Mouse (Mus musculus): ENCODE measurements at regions not wholly inside any gene's neighbourhood (a gene's known extent, or its start where the extent isn't known, plus 50 kb on each side); places are given as distances from the start of the nearest gene placed in this dataset.

DNA sequence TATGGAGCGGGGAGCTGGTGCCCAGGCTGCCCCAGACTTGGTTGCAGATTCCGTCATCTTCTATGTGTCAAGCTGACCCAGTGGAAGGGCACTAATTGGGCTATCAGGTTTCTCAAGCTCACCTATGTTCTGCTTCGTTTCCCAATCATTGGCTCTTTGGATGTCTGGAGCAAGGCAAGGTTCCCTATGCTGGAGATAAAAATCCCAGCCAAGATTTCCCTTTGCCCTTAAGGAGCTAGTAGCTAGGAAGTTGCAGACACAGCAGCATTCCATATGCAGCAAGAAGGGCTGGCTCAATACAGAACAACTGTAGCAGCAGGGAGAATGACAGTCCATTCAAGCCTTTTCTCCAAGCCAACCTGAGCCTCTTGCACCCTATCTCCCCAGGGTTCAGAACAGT is 159.2 kb upstream of the Zfp706 start:
- Histone ChIP-seq H3K27ac (ENCODE audit: low read depth, low read length) (no peak overlapping the region), H3K9me3 (ENCODE audit: control insufficient read depth, low read length) (no peaks in the 10 kb centered on the region)

DNA sequence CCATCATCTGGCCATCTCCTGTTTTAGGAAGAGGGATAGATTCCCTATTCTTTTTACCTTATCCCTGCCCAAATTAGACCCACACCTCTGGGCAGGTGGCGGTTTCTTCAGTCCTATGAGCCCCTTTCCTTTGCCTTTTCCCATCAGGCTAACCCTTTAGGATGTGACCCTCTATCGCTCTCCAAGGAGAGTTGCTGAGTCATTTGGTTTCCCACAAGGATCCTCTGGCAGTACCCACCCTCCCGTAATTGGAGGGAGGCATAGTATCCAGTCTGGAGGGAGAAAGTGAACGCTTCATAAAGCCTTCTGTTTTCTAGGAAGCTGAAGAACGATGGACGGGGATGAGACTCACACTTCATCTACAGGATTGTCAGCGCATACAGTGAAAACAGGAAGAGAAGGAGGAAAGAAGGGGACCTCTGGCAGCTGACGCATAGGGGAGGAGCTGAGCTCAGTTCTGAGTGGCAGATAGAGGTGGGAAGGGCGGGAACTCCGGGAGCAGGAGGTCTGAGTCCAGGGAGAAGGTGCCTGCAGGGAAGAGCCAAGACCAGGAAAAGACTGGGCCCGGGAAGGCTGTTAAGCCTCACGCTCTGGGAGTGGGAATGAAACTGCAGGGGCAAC is 158.4 kb upstream of the Zfp706 start:
- Histone ChIP-seq H3K9me3 (ENCODE audit: control insufficient read depth, low read length) (no peaks in the 10 kb centered on the region), H3K4me3 (ENCODE audit: low read depth, low read length) (no peak overlapping the region), H3K4me1 (replicated peaks; ENCODE audit: control insufficient read depth, insufficient read depth, low read length) (no peaks in the 10 kb centered on the region), H3K36me3 (ENCODE audit: control insufficient read depth, insufficient read depth, low read length) (no peaks in the 10 kb centered on the region), H3K27ac (ENCODE audit: low read depth, low read length) (no peak overlapping the region), H3K9ac (ENCODE audit: low read depth, low read length) (no peak overlapping the region), H3K27me3 (replicated peaks; ENCODE audit: control insufficient read depth, insufficient read depth, low read length) (no peaks in the 10 kb centered on the region), H3K4me2 (peak overlapping the region; percentile 28)
- WGBS: 10% methylated on average over 12 of the region's 12 CpGs
- DNase-seq (ENCODE audit: low spot score): no peak
- ATAC-seq (replicated peaks; ENCODE audit: low FRiP score): no peak

More for the DNA sequence above, 159.2 kb upstream of the Zfp706 start:
- DNase-seq (ENCODE audit: low spot score) (no peak), ATAC-seq (replicated peaks; ENCODE audit: low FRiP score) (no peak)
- Histone ChIP-seq H3K27me3 (replicated peaks; ENCODE audit: control insufficient read depth, insufficient read depth, low read length) (no peaks in the 10 kb centered on the region), H3K36me3 (ENCODE audit: control insufficient read depth, insufficient read depth, low read length) (no peaks in the 10 kb centered on the region), H3K9ac (ENCODE audit: low read depth, low read length) (no peak overlapping the region), H3K4me3 (ENCODE audit: low read depth, low read length) (no peak overlapping the region), H3K4me1 (replicated peaks; ENCODE audit: control insufficient read depth, insufficient read depth, low read length) (no peaks in the 10 kb centered on the region), H3K4me2 (no peak overlapping the region)
- 72% methylated on average over 3 of the region's 3 CpGs for WGBS

DNA sequence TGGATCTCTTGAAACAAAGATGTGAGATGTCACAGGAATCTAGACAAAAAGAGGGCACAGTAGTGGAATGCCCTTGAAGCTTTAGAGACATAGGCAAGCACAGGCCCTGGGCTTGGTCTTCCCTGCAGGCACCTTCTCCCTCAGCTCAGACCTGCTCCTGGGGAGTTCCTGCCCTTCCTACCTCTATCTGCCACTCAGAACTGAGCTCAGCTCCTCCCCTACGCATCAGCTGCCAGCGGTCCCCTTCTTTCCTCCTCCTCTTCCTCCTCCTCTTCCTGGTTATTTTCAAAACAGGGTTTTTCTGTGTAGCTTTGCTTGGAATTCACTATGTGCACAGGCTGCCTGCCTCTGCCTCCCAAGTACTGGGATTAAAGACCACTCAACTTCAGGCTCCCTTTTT is 157.6 kb upstream of the Zfp706 start:
- no peaks in the 10 kb centered on the region for H3K4me1 ChIP-seq (replicated peaks; ENCODE audit: control insufficient read depth, insufficient read depth, low read length)

DNA sequence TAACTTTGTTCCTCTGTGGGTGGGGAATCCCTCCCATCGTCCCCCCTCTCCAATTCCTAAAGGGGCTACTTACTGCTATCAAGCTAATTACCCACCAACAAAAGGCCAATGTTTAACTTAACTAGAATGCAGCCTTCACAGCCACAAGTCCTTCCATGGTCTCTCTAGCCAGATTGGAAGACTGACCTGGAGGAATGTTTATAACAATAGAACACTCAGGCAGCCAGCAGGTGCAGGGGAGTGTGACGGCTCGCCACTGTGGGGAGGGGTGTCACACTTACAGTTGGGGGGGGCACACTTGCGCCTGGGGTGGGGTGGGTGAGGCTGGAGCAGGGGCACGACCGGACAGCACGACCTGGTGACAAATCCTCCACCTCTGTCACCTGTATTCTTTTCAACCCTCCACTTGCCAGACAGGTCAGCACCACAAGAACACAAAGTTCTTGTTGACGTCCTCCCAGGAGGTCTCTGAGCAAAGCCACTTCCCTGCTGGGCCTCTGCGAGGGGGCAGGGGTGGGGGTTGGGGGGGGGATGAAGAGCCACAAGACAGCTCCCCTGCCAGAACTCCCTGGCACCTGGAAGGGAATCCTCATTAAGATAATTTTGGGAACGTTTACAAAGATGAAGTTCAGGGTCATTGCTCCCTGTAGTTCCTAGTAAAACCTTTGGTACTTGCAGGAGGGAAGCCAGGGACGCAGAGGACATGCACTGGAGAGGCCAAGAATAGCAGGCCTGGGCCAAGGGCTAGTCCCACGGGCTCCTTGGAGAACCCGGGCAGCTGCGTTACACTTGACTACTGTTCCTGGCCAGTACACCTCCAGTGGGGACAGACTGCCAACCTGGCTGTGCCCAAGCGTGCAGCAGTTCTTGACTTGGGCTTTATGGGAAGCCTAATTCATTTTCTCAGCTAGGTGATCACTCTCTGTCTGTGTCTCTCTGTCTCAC is 156.9 kb upstream of the Zfp706 start:
- Histone ChIP-seq H3K27me3 (replicated peaks; ENCODE audit: control insufficient read depth, insufficient read depth, low read length) (no peaks in the 10 kb centered on the region), H3K4me3 (ENCODE audit: low read depth, low read length) (no peak overlapping the region), H3K9me3 (ENCODE audit: control insufficient read depth, low read length) (no peaks in the 10 kb centered on the region), H3K4me1 (replicated peaks; ENCODE audit: control insufficient read depth, insufficient read depth, low read length) (no peaks in the 10 kb centered on the region), H3K4me2 (no peak overlapping the region), H3K27ac (ENCODE audit: low read depth, low read length) (no peak overlapping the region), H3K9ac (ENCODE audit: low read depth, low read length) (no peak overlapping the region), H3K36me3 (ENCODE audit: control insufficient read depth, insufficient read depth, low read length) (no peaks in the 10 kb centered on the region)
- DNase-seq (ENCODE audit: low spot score): no peak
- no peak for ATAC-seq (replicated peaks; ENCODE audit: low FRiP score)
- WGBS: 47% methylated on average over 15 of the region's 15 CpGs

More for the DNA sequence above, 157.6 kb upstream of the Zfp706 start:
- Histone ChIP-seq H3K4me2 (no peak overlapping the region), H3K36me3 (ENCODE audit: control insufficient read depth, insufficient read depth, low read length) (no peaks in the 10 kb centered on the region), H3K9me3 (ENCODE audit: control insufficient read depth, low read length) (no peaks in the 10 kb centered on the region), H3K27me3 (replicated peaks; ENCODE audit: control insufficient read depth, insufficient read depth, low read length) (no peaks in the 10 kb centered on the region), H3K27ac (ENCODE audit: low read depth, low read length) (no peak overlapping the region), H3K9ac (ENCODE audit: low read depth, low read length) (no peak overlapping the region), H3K4me3 (ENCODE audit: low read depth, low read length) (no peak overlapping the region)
- 33% methylated on average over 2 of the region's 2 CpGs for WGBS
- ATAC-seq (replicated peaks; ENCODE audit: low FRiP score) (no peak), DNase-seq (ENCODE audit: low spot score) (no peak)

DNA sequence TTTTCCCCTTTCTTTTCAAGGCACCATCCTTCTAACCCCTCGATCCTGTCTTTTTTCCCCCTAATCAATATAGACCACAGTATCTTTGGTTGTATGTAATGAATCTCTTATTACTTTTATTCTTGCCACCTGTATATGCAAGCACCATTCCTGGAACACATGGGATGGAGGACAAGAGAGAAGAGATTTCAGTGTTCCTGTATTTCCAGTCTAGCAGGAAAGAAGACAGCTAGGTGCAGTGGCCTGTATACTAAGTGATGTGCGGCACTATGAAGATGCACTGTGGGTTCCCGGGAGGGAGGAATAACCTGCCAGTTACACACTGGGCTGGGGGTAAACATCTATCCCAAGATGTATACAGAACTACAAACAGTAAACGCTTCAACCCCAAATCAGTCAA is 152.4 kb upstream of the Zfp706 start:
- H3K4me2 ChIP-seq: no peak overlapping the region
- H3K4me1 ChIP-seq (replicated peaks; ENCODE audit: control insufficient read depth, insufficient read depth, low read length): no peaks in the 10 kb centered on the region
- H3K27me3 ChIP-seq (replicated peaks; ENCODE audit: control insufficient read depth, insufficient read depth, low read length): no peaks in the 10 kb centered on the region
- DNase-seq (ENCODE audit: low spot score) (no peak), ATAC-seq (replicated peaks; ENCODE audit: low FRiP score) (no peak)
- H3K9me3 ChIP-seq (ENCODE audit: control insufficient read depth, low read length): no peaks in the 10 kb centered on the region
- no peaks in the 10 kb centered on the region for H3K36me3 ChIP-seq (ENCODE audit: control insufficient read depth, insufficient read depth, low read length)
- H3K27ac ChIP-seq (ENCODE audit: low read depth, low read length): no peak overlapping the region
- no peak overlapping the region for H3K4me3 ChIP-seq (ENCODE audit: low read depth, low read length)
- 65% methylated on average over 4 of the region's 4 CpGs for WGBS
- no peak overlapping the region for H3K9ac ChIP-seq (ENCODE audit: low read depth, low read length)

DNA sequence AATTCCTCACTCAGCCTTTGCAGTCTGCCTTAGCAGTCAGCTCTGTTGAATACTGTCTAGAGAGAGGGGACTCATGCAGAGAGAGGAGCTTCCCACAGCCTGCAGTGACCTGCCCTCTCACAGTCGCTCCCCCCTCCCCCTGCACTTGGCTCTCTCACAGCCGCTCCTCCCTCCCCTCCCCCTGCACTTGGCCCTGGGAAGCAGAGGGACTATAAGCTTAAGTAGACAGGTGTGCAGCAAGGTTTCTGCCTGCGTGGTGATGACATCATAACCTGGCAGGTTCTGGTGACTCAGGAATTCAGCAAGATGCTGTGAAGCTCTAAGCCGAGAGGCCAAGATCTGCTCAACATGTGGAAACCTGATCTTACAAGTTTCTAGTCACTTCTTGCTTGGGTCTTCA is 151.8 kb upstream of the Zfp706 start:
- ATAC-seq (replicated peaks; ENCODE audit: low FRiP score): no peak
- no peak for DNase-seq (ENCODE audit: low spot score)
- WGBS: 5% methylated on average over 4 of the region's 4 CpGs
- H3K36me3 ChIP-seq (ENCODE audit: control insufficient read depth, insufficient read depth, low read length): no peaks in the 10 kb centered on the region
- H3K4me2 ChIP-seq: no peak overlapping the region
- H3K9ac ChIP-seq (ENCODE audit: low read depth, low read length): no peak overlapping the region
- no peaks in the 10 kb centered on the region for H3K4me1 ChIP-seq (replicated peaks; ENCODE audit: control insufficient read depth, insufficient read depth, low read length)
- H3K9me3 ChIP-seq (ENCODE audit: control insufficient read depth, low read length): no peaks in the 10 kb centered on the region
- H3K4me3 ChIP-seq (ENCODE audit: low read depth, low read length): no peak overlapping the region
- no peak overlapping the region for H3K27ac ChIP-seq (ENCODE audit: low read depth, low read length)
- no peaks in the 10 kb centered on the region for H3K27me3 ChIP-seq (replicated peaks; ENCODE audit: control insufficient read depth, insufficient read depth, low read length)

DNA sequence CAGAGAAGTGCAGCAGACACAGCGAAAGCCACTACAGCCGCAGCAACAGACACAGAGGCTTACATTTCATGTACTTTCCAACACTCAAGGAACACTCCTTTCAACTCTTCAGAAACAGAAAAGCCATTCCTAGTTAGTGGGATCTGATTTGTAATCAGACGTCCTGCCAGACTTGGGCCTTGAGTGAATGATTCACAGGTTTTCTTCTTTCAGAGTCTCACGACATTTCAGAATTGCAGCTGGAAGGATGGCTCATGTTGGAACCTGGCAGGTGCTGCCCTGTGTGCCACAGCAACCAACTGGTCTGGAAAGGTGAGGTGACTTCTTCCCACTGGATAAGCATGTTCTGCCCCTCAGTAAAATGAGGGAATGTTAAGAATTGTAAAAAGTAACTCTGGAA is 149.8 kb upstream of the Zfp706 start:
- WGBS: 49% methylated on average over 4 of the region's 4 CpGs
- H3K9me3 ChIP-seq (ENCODE audit: control insufficient read depth, low read length): no peaks in the 10 kb centered on the region
- H3K4me1 ChIP-seq (replicated peaks; ENCODE audit: control insufficient read depth, insufficient read depth, low read length): no peaks in the 10 kb centered on the region
- DNase-seq (ENCODE audit: low spot score): no peak
- ATAC-seq (replicated peaks; ENCODE audit: low FRiP score): no peak
- no peaks in the 10 kb centered on the region for H3K36me3 ChIP-seq (ENCODE audit: control insufficient read depth, insufficient read depth, low read length)
- no peak overlapping the region for H3K9ac ChIP-seq (ENCODE audit: low read depth, low read length)
- no peak overlapping the region for H3K4me2 ChIP-seq
- H3K27me3 ChIP-seq (replicated peaks; ENCODE audit: control insufficient read depth, insufficient read depth, low read length): no peaks in the 10 kb centered on the region
- no peak overlapping the region for H3K27ac ChIP-seq (ENCODE audit: low read depth, low read length)
- H3K4me3 ChIP-seq (ENCODE audit: low read depth, low read length): no peak overlapping the region

DNA sequence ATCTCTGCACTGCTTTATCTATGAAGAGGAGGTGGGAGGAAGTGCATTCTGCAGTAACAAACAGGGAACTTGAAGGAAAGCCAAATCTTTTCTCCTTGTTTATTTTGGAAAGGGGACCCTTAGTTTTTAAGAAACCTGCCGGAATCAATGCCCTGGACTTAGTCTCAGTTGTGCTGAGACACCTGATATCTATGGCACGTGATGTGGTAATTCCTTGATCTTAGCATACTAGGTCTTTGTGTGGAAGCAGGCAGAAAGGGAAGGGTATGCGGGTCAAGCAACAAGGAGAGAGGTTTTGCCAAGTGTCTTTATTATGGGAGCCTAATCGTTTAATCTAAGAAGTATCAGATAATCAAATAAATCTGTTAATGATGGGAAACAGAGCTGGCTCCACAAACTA is 147.4 kb upstream of the Zfp706 start:
- no peak for ATAC-seq (replicated peaks; ENCODE audit: low FRiP score)
- no peak for DNase-seq (ENCODE audit: low spot score)
- Histone ChIP-seq H3K9ac (ENCODE audit: low read depth, low read length) (no peak overlapping the region), H3K9me3 (ENCODE audit: control insufficient read depth, low read length) (no peaks in the 10 kb centered on the region), H3K4me1 (replicated peaks; ENCODE audit: control insufficient read depth, insufficient read depth, low read length) (no peaks in the 10 kb centered on the region), H3K27ac (ENCODE audit: low read depth, low read length) (no peak overlapping the region), H3K27me3 (replicated peaks; ENCODE audit: control insufficient read depth, insufficient read depth, low read length) (no peaks in the 10 kb centered on the region), H3K4me2 (no peak overlapping the region), H3K4me3 (ENCODE audit: low read depth, low read length) (no peak overlapping the region), H3K36me3 (ENCODE audit: control insufficient read depth, insufficient read depth, low read length) (no peaks in the 10 kb centered on the region)
- WGBS: 83% methylated on average over 4 of the region's 4 CpGs

DNA sequence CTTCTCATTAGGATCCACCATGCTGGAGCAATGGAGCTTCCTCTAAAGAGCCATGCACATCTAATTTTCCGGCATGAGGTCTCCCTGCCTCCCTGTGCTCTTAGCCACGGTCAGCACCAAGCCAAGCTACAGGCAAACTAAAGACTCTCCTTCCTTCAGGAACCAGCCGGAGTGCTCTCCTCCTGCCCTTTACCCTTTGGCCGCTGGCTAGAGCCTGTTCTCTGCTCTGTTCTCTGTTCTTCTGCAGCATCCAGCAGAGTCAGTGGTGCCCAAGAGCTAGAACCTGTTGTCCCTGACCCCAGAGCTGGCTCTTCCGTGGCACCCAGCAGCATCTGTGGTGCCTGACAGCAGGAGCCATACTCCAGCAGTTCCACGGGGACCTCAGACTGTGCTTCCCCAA is 145.6 kb upstream of the Zfp706 start:
- H3K4me1 ChIP-seq (replicated peaks; ENCODE audit: control insufficient read depth, insufficient read depth, low read length): no peaks in the 10 kb centered on the region
- no peak overlapping the region for H3K4me2 ChIP-seq
- H3K36me3 ChIP-seq (ENCODE audit: control insufficient read depth, insufficient read depth, low read length): no peaks in the 10 kb centered on the region
- no peak overlapping the region for H3K4me3 ChIP-seq (ENCODE audit: low read depth, low read length)
- no peak overlapping the region for H3K27ac ChIP-seq (ENCODE audit: low read depth, low read length)
- WGBS: 75% methylated on average over 6 of the region's 6 CpGs
- no peak for DNase-seq (ENCODE audit: low spot score)
- no peaks in the 10 kb centered on the region for H3K27me3 ChIP-seq (replicated peaks; ENCODE audit: control insufficient read depth, insufficient read depth, low read length)
- H3K9ac ChIP-seq (ENCODE audit: low read depth, low read length): no peak overlapping the region
- ATAC-seq (replicated peaks; ENCODE audit: low FRiP score): no peak
- H3K9me3 ChIP-seq (ENCODE audit: control insufficient read depth, low read length): no peaks in the 10 kb centered on the region

All from liver, embryonic 11.5 days (tissue).